Mouse (Mus musculus) spleen, postnatal 0 days (tissue): ENCODE results near the gene Olfr628. TPM values are rescaled to one million over a fixed set of nuclear protein-coding genes. Genes with fewer than 3 reads are reported as not detected.

Source experiments
- polyA plus RNA-seq: library from polyadenylated mRNA; unstranded; fragments of >200 nt; fragmentation: Nextera tagmentation; extraction: Ambion mirVana; gene quantifications from 2 replicates; pipeline ENCODE4 v1.2.1, GENCODE M21; 2015

Gene Olfr628
- polyA plus RNA-seq = not detected in 2 replicates

GRCm38 (mm10) chr7:103730074-103730473 is at the start of gene Olfr628:
Gene Olfr628, plus strand, starts transcription at chr7:103730374.

GRCm38 (mm10) chr7:103682420-103682819 is 47.8 kb upstream of the Olfr628 start, which contains the start of gene Olfr625-ps1:
Gene Olfr625-ps1, plus strand, starts transcription at chr7:103682720.

GRCm38 (mm10) chr7:103714371-103714770 is 15.8 kb upstream of the Olfr628 start, which contains the start of gene Olfr243:
Gene Olfr243, plus strand, starts transcription at chr7:103714671.

GRCm38 (mm10) chr7:103744843-103745242 is 14.7 kb downstream of the Olfr628 start, which contains the start of gene Olfr629:
Gene Olfr629, minus strand, starts transcription at chr7:103744943.

GRCm38 (mm10) chr7:103757233-103757632 is 27.1 kb downstream of the Olfr628 start, which contains the start of gene Olfr630:
Gene Olfr630, minus strand, starts transcription at chr7:103757333.

GRCm38 (mm10) chr7:103771494-103771893 is 41.3 kb downstream of the Olfr628 start, which contains the start of gene Olfr69:
Gene Olfr69, minus strand, starts transcription at chr7:103771594.

GRCm38 (mm10) chr7:103779598-103779997 is 49.4 kb downstream of the Olfr628 start, which contains the start of gene Olfr68:
Gene Olfr68, minus strand, starts transcription at chr7:103779698.

Other genes with a start within 250 kb of the Olfr628 start
- not detected in 2 replicates for gene Olfr609, start 232.3 kb upstream of the Olfr628 start, polyA plus RNA-seq
- not detected in 2 replicates for gene Olfr610, start 218.3 kb upstream of the Olfr628 start, polyA plus RNA-seq
- not detected in 2 replicates for gene Olfr611, start 209.5 kb upstream of the Olfr628 start, polyA plus RNA-seq
- gene Olfr612, start 187.7 kb upstream of the Olfr628 start, polyA plus RNA-seq = not detected in 2 replicates
- not detected in 2 replicates for gene Olfr613, start 182.3 kb upstream of the Olfr628 start, polyA plus RNA-seq
- gene Olfr615, start 174.3 kb upstream of the Olfr628 start, polyA plus RNA-seq = not detected in 2 replicates
- not detected in 2 replicates for gene Olfr616, start 161.2 kb upstream of the Olfr628 start, polyA plus RNA-seq
- not detected in 2 replicates for gene Olfr617, start 157.3 kb upstream of the Olfr628 start, polyA plus RNA-seq
- gene Olfr618, start 140.3 kb upstream of the Olfr628 start, polyA plus RNA-seq = not detected in 2 replicates
- not detected in 2 replicates for gene Olfr619, start 129.8 kb upstream of the Olfr628 start, polyA plus RNA-seq
- gene Olfr620, start 117.8 kb upstream of the Olfr628 start, polyA plus RNA-seq = not detected in 2 replicates
- not detected in 2 replicates for gene Olfr622, start 87.7 kb upstream of the Olfr628 start, polyA plus RNA-seq
- gene Olfr623, start 66.7 kb upstream of the Olfr628 start, polyA plus RNA-seq = not detected in 2 replicates
- gene Olfr624, start 59.2 kb upstream of the Olfr628 start, polyA plus RNA-seq = 0.02 and 0.08 TPM in 2 replicates
- gene Olfr625-ps1, start 47.7 kb upstream of the Olfr628 start, polyA plus RNA-seq = not detected in 2 replicates
- not detected in 2 replicates for gene Olfr243, start 15.7 kb upstream of the Olfr628 start, polyA plus RNA-seq
- 0.14 and 0.19 TPM in 2 replicates for gene Olfr629, start 14.6 kb downstream of the Olfr628 start, polyA plus RNA-seq
- gene Olfr630, start 27.0 kb downstream of the Olfr628 start, polyA plus RNA-seq = not detected in 2 replicates
- 0.05 TPM in 1 of 2 replicates, not detected in the other for gene Olfr69, start 41.2 kb downstream of the Olfr628 start, polyA plus RNA-seq
- 0.02 TPM in 1 of 2 replicates, not detected in the other for gene Olfr68, start 49.3 kb downstream of the Olfr628 start, polyA plus RNA-seq
- gene Olfr67, start 61.4 kb downstream of the Olfr628 start, polyA plus RNA-seq = not detected in 2 replicates
- 27,857 and 31,285 TPM in 2 replicates for gene Hbb-bt, start 83.6 kb downstream of the Olfr628 start, polyA plus RNA-seq
- 96,477 and 101,005 TPM in 2 replicates for gene Hbb-bs, start 97.7 kb downstream of the Olfr628 start, polyA plus RNA-seq
- not detected in 2 replicates for gene Hbb-bh2, start 110.1 kb downstream of the Olfr628 start, polyA plus RNA-seq
- gene Hbb-bh1, start 112.8 kb downstream of the Olfr628 start, polyA plus RNA-seq = 1.3 and 1.9 TPM in 2 replicates
- 2.9 and 3.0 TPM in 2 replicates for gene Hbb-y, start 122.8 kb downstream of the Olfr628 start, polyA plus RNA-seq
- not detected in 2 replicates for gene Olfr66, start 155.9 kb downstream of the Olfr628 start, polyA plus RNA-seq
- 0.02 TPM in 1 of 2 replicates, not detected in the other for gene Olfr64, start 164.1 kb downstream of the Olfr628 start, polyA plus RNA-seq
- gene Olfr65, start 173.1 kb downstream of the Olfr628 start, polyA plus RNA-seq = not detected in 2 replicates
- not detected in 2 replicates for gene Olfr631, start 198.5 kb downstream of the Olfr628 start, polyA plus RNA-seq
- gene Olfr632, start 204.0 kb downstream of the Olfr628 start, polyA plus RNA-seq = 0.07 TPM in 1 of 2 replicates, not detected in the other
- not detected in 2 replicates for gene Olfr633, start 214.1 kb downstream of the Olfr628 start, polyA plus RNA-seq
- gene Olfr635, start 240.8 kb downstream of the Olfr628 start, polyA plus RNA-seq = not detected in 2 replicates